Mouse (Mus musculus) forebrain, postnatal 0 days (tissue): ENCODE measurements around the gene Sufu. TPM values are rescaled to one million over a fixed set of nuclear protein-coding genes. Genes with fewer than 3 reads are reported as not detected.

Source experiments
- ATAC-seq: fragments of 200-750 bp; cut with Nextera tagmentation; 2 replicates; pipeline ENCODE4 v1.8.0; 2017; ENCODE audit warnings: mild to moderate bottlenecking, moderate library complexity
- DNase-seq: peaks from one replicate; pipeline ENCODE4 v3.0.0-alpha.2; 2015
- H3K27ac ChIP-seq: fragments of 300-500 bp; sonication (generic); 2 replicates; pipeline ENCODE4 v1.5.1; 2014; ENCODE audit warnings: low read depth, mild to moderate bottlenecking, antibody characterized with exemption, low read length, moderate library complexity, mixed read lengths
- H3K27me3 ChIP-seq: fragments of 300-500 bp; sonication (generic); 2 replicates; pipeline ENCODE4 v1.6.1; 2014; ENCODE audit warnings: mild to moderate bottlenecking, low read length, mixed read lengths; ENCODE audit not compliant: insufficient read depth
- H3K36me3 ChIP-seq: fragments of 300-500 bp; sonication (generic); 2 replicates; pipeline ENCODE4 v1.6.1; 2014; ENCODE audit warnings: mild to moderate bottlenecking, moderate library complexity; ENCODE audit not compliant: insufficient read depth
- H3K4me1 ChIP-seq: fragments of 300-500 bp; sonication (generic); 2 replicates; pipeline ENCODE4 v1.6.1; 2014; ENCODE audit warnings: antibody characterized with exemption; ENCODE audit not compliant: insufficient read depth
- H3K4me2 ChIP-seq: fragments of 300-500 bp; sonication (generic); 2 replicates; pipeline ENCODE4 v1.6.1; 2014; ENCODE audit warnings: low read depth, mild to moderate bottlenecking, moderate library complexity
- H3K4me3 ChIP-seq: fragments of 300-500 bp; sonication (generic); 2 replicates; pipeline ENCODE4 v1.5.1; 2014; ENCODE audit warnings: low read depth, low read length, mixed read lengths
- H3K9ac ChIP-seq: fragments of 300-500 bp; sonication (generic); 2 replicates; pipeline ENCODE4 v1.6.1; 2014; ENCODE audit warnings: mild to moderate bottlenecking
- H3K9me3 ChIP-seq: fragments of 300-500 bp; sonication (generic); 2 replicates; pipeline ENCODE4 v1.6.1; 2016; ENCODE audit warnings: low read length
- CTCF ChIP-seq: sonication (generic); IDR thresholded peaks from 2 replicates; pipeline ENCODE4 v1.5.1; 2016; ENCODE audit warnings: antibody characterized with exemption, control low read depth, low read depth
- WGBS: fragments of 180-500 bp; shearing (Covaris S2); extraction: QIAGEN DNeasy Blood & Tissue Kit; methylation state at CpG from one replicate; pipeline ENCODE4 v1.1.7; 2014; 5-methylcytosine and 5-hydroxymethylcytosine counted together
- polyA plus RNA-seq: library from polyadenylated mRNA; unstranded; fragments of >200 nt; fragmentation: Nextera tagmentation; extraction: Ambion mirVana; gene quantifications from 2 replicates; pipeline ENCODE4 v1.2.1, GENCODE M21; 2015
- total RNA-seq: library from RNA; depleted of rRNA; stranded (reverse); fragments of >200 nt; gene quantifications from 2 replicates; pipeline ENCODE4 v1.2.3, GENCODE M21; 2014

The Sufu gene
- total and polyA plus RNA-seq, 2 experiments from 2014 or later: 13.1 to 17.7 TPM

- ATAC-seq (no peak), DNase-seq (no peak)
- WGBS: 61% methylated on average over 1 of the region's 1 CpGs
- no peak for TF ChIP-seq CTCF
- Histone ChIP-seq H3K9ac (peak overlapping the region; percentile 14; the same call in 1 of the 2 replicates), H3K4me2 (peak overlapping the region; percentile 93; the same call in 1 of the 2 replicates), H3K4me1 (peaks cover 41% of the 10 kb centered on the region), H3K4me3 (no peak overlapping the region), H3K27me3 (no peaks in the 10 kb centered on the region), H3K36me3 (peaks cover 28% of the 10 kb centered on the region), H3K27ac (peak overlapping the region; percentile 54), H3K9me3 (no peaks in the 10 kb centered on the region)
Observed at GRCm38 (mm10) chr19:46507806-46508205, 111.1 kb downstream of the Sufu start.

DNA sequence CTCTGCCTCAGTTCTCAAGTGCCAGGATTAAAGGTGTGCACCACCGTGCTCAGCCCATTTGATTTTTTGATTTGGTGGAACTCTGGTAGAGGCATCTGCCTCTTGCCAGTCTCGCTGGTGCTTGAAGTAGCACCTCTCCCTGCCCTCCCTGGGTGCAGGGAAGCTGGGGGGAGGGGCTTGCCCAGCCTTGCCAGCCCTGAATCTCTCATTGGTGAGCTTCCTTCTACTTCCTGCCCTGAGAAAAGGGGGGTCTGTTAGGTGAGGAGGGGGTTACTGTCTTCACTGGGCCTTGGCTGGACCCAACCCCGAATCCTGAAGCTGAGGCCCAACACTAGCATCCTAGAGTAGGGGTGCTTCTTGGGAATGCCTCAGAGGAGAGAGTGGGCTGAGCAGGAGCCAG lies 112.0 kb downstream of the Sufu start:
- no peak overlapping the region for H3K9ac ChIP-seq
- WGBS: 76% methylated on average over 3 of the region's 3 CpGs
- peaks cover 41% of the 10 kb centered on the region for H3K4me1 ChIP-seq
- no peak for DNase-seq
- H3K27me3 ChIP-seq: no peaks in the 10 kb centered on the region
- no peak overlapping the region for H3K27ac ChIP-seq
- no peaks in the 10 kb centered on the region for H3K9me3 ChIP-seq
- peaks cover 37% of the 10 kb centered on the region for H3K36me3 ChIP-seq
- H3K4me3 ChIP-seq: no peak overlapping the region
- H3K4me2 ChIP-seq: no peak overlapping the region
- no peak for TF ChIP-seq CTCF
- ATAC-seq: no peak

- DNase-seq: no peak
- Histone ChIP-seq H3K9ac (no peak overlapping the region), H3K27me3 (no peaks in the 10 kb centered on the region), H3K4me3 (no peak overlapping the region), H3K27ac (no peak overlapping the region), H3K4me1 (peaks cover 37% of the 10 kb centered on the region), H3K9me3 (no peaks in the 10 kb centered on the region), H3K4me2 (no peak overlapping the region), H3K36me3 (peaks cover 41% of the 10 kb centered on the region)
- no peak for TF ChIP-seq CTCF
- ATAC-seq: no peak
- WGBS: 84% methylated on average over 3 of the region's 3 CpGs
Observed at GRCm38 (mm10) chr19:46509202-46509601, 112.5 kb downstream of the Sufu start.

DNA sequence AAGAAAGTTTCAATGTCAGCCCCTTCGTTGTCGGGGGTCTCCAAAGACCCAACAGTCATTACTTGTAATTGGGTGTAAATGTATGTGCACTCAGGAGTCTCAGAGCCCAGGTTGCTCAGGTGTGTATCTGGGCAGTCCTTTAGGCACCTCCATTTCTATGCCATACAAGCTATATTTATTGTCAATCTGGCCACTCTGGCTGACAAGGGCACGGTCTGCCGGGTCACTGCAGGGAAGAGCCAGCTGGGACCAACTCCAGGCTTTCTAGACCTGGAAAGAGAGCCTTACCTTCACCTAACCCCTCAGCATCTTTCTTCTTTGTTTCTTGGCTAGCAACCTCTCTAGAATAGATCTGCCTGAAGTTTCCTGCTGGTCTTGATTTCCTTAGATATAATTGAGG lies 113.0 kb downstream of the Sufu start:
- H3K9ac ChIP-seq: no peak overlapping the region
- WGBS: 82% methylated on average over 4 of the region's 4 CpGs

DNA sequence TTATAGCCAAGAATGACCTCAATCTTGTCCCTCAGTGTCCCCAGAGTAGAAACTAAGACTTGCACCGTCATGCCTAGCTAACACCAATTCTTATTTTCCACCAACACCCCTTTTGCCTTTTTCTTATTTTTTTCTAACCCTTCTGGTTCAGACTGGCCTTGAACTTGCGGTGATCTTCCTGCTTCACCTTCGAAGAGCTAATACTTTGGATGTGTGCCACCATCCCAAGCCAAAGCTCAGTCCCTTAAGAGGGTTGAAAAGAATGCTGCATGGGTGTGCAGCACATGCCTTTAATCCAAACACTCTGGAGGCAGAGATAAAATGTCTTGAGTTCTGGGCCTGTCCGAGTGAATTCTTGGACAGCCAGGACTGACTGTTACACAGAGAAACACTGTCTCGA lies 113.7 kb downstream of the Sufu start:
- H3K36me3 ChIP-seq: peaks cover 53% of the 10 kb centered on the region
- no peak overlapping the region for H3K27ac ChIP-seq
- H3K9me3 ChIP-seq: no peaks in the 10 kb centered on the region
- DNase-seq (no peak), ATAC-seq (no peak)
- H3K27me3 ChIP-seq: no peaks in the 10 kb centered on the region
- no peak overlapping the region for H3K9ac ChIP-seq
- 73% methylated on average over 5 of the region's 5 CpGs for WGBS
- no peak for TF ChIP-seq CTCF
- H3K4me1 ChIP-seq: peaks cover 25% of the 10 kb centered on the region
- no peak overlapping the region for H3K4me2 ChIP-seq
- H3K4me3 ChIP-seq: no peak overlapping the region

More for the DNA sequence above, 113.0 kb downstream of the Sufu start:
- H3K27me3 ChIP-seq: no peaks in the 10 kb centered on the region
- H3K4me2 ChIP-seq: no peak overlapping the region
- H3K4me1 ChIP-seq: peaks cover 32% of the 10 kb centered on the region
- H3K4me3 ChIP-seq: no peak overlapping the region
- no peak overlapping the region for H3K27ac ChIP-seq
- TF ChIP-seq CTCF: no peak
- DNase-seq (no peak), ATAC-seq (no peak)
- peaks cover 47% of the 10 kb centered on the region for H3K36me3 ChIP-seq
- no peaks in the 10 kb centered on the region for H3K9me3 ChIP-seq

- no peaks in the 10 kb centered on the region for H3K9me3 ChIP-seq
- peaks cover 21% of the 10 kb centered on the region for H3K4me1 ChIP-seq
- H3K27me3 ChIP-seq: no peaks in the 10 kb centered on the region
- H3K4me3 ChIP-seq: no peak overlapping the region
- H3K9ac ChIP-seq: no peak overlapping the region
- no peak overlapping the region for H3K27ac ChIP-seq
- 64% methylated on average over 3 of the region's 3 CpGs for WGBS
- H3K4me2 ChIP-seq: no peak overlapping the region
- peak; percentile 22 for DNase-seq
- H3K36me3 ChIP-seq: peaks cover 58% of the 10 kb centered on the region
- ATAC-seq: peak; percentile 19; the same call in 1 of the 2 replicates
- TF ChIP-seq CTCF: peak; percentile 62
Observed at GRCm38 (mm10) chr19:46510824-46511223, 114.1 kb downstream of the Sufu start.

- no peaks in the 10 kb centered on the region for H3K9me3 ChIP-seq
- no peak overlapping the region for H3K4me2 ChIP-seq
- no peak overlapping the region for H3K4me3 ChIP-seq
- no peak for ATAC-seq
- no peak overlapping the region for H3K27ac ChIP-seq
- H3K27me3 ChIP-seq: no peaks in the 10 kb centered on the region
- 85% methylated on average over 10 of the region's 10 CpGs for WGBS
- peaks cover 16% of the 10 kb centered on the region for H3K4me1 ChIP-seq
- TF ChIP-seq CTCF: no peak
- peaks cover 60% of the 10 kb centered on the region for H3K36me3 ChIP-seq
- no peak overlapping the region for H3K9ac ChIP-seq
- DNase-seq: no peak
Observed at GRCm38 (mm10) chr19:46511263-46511662, 114.6 kb downstream of the Sufu start.

- no peaks in the 10 kb centered on the region for H3K27me3 ChIP-seq
- H3K9me3 ChIP-seq: no peaks in the 10 kb centered on the region
- H3K4me1 ChIP-seq: no peaks in the 10 kb centered on the region; the same call in 1 of the 2 replicates
- ATAC-seq: no peak
- H3K4me3 ChIP-seq: no peak overlapping the region
- H3K36me3 ChIP-seq: peaks cover 52% of the 10 kb centered on the region
- no peak for DNase-seq
- H3K9ac ChIP-seq: no peak overlapping the region
- TF ChIP-seq CTCF: no peak
- WGBS: 86% methylated on average over 12 of the region's 12 CpGs
- H3K27ac ChIP-seq: no peak overlapping the region
- H3K4me2 ChIP-seq: no peak overlapping the region
Observed at GRCm38 (mm10) chr19:46514387-46514786, 117.7 kb downstream of the Sufu start.
